Mouse (Mus musculus) hindbrain, embryonic 16.5 days (tissue): ENCODE measurements around the gene Lcmt1. TPM values are rescaled to one million over a fixed set of nuclear protein-coding genes. Genes with fewer than 3 reads are reported as not detected.

Experiments used
- polyA plus RNA-seq: library from polyadenylated mRNA; unstranded; fragments of >200 nt; fragmentation: Nextera tagmentation; extraction: Ambion mirVana; gene quantifications from 2 replicates; pipeline ENCODE4 v1.2.1, GENCODE M21; 2015

Gene Lcmt1
- polyA plus RNA-seq, 1 experiment from 2014 or later, result 112 TPM

Other genes starting within 250 kb of the Lcmt1 start
- 37.3 and 38.8 TPM in 2 replicates for gene Tnrc6a, start 245.9 kb upstream of the Lcmt1 start, polyA plus RNA-seq
- 0.32 and 0.50 TPM in 2 replicates for gene Slc5a11, start 155.0 kb upstream of the Lcmt1 start, polyA plus RNA-seq
- 8.8 and 11.2 TPM in 2 replicates for gene Arhgap17, start 131 bp downstream of the Lcmt1 start, polyA plus RNA-seq
- not detected in 2 replicates for gene Aqp8, start 92.5 kb downstream of the Lcmt1 start, polyA plus RNA-seq
- gene Zkscan2, start 130.7 kb downstream of the Lcmt1 start, polyA plus RNA-seq, result 10.4 and 10.6 TPM in 2 replicates